Mouse (Mus musculus): ENCODE data around the gene Pltp. TPM values are rescaled to one million over a fixed set of nuclear protein-coding genes. Genes with fewer than 3 reads are reported as not detected.

Gene Pltp
- total RNA-seq (2021), result 12.7 and 16.2 TPM in 2 replicates
- long read RNA-seq, transcript Pltp-201 (16 exons, 1,809 nt), result major isoform, 18 of 28 reads
- long read RNA-seq, partial matches to known transcripts, result 6 of 28 reads
- long read RNA-seq, other reads (novel, unspliced or antisense), result 4 of 28 reads

DNA sequence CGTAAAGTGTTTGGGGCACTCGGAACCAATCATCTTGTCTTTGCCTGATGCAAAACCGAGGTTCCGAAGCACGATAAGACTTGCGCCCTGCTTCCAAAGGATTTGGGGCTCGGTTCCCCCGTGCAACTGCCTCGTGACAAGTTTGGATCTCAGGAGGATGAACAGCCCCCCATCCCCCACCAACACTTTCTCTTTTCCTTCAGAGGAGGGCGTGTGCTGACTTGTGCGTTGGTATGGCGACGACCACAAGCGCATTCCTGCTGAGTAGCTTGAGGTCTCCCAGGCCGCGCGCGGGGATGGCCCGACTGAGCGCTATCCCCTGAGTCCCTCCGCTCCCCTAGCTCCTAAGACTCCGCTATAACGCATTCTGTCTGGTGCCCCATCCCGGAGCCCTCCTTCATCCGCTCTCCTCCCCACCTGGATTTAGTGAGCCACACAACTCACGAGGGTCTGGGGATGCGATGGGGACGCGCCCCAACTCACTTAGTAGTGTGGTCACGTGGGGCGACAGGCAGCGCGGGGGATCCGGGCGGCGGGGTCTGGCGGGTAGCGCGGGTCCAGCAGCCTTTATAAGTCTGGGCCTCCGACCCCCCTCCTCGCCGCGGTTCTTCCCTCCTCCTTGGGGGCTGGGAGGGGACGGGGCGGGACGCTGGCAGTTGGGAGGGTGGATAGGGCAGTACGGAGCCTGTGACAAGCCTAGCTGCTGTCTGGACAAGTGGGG lies at the start of gene Pltp:
Gene Pltp (minus strand): TSS at position 611 of the 721 bp plus-strand sequence.
- peak; percentile 41 for DNase-seq

- DNase-seq, result no peak
These were observed 48.6 kb upstream of the Pltp start for GRCm38 (mm10) chr2:164906071-164906470.

DNA sequence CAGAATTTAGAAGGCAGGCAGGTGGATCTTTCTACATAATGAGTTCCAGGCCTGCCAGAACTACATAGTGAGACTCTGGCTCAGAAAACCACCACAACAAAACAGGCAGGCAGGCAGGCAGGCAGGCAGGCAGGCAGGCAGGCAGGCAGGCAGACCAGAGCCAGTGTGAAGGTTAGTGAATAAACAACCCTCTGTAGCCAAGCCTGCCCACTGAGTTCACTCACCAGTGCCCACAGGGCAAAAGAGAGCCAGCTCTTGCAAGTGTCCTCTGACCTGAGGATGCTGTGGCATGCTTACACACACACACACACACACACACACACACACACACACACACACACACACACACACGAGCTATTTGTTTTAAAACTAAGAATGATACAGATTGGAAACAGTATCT lies 46.0 kb upstream of the Pltp start:
- no peak for DNase-seq

DNA sequence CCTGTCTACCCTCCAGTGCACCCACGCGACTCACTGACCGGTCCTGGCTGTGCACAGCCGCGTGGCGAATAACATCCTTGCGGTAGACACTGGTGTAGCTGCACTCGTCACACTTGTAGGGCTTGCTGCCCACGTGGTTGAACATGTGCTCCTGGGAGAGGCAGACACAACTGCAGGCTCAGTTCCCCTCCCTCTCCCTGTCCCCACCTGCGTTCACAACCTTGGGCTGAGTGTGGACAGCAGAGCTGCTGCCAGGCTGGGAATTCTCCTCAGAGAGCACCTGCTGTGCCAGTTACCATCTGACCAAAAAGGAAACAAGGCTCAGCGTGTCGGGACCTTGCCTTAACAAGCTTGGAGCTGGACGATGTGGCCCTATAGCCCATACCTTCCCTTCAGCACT lies 43.9 kb upstream of the Pltp start:
- DNase-seq, result no peak

GRCm38 (mm10) chr2:164899723-164900459 lies 42.4 kb upstream of the Pltp start:
- DNase-seq, result no peak

- no peak for DNase-seq
These were observed 41.5 kb upstream of the Pltp start for GRCm38 (mm10) chr2:164899034-164899433.

- no peak for DNase-seq
These were observed 40.5 kb upstream of the Pltp start for GRCm38 (mm10) chr2:164898008-164898407.

- no peak for DNase-seq
These were observed 38.4 kb upstream of the Pltp start for GRCm38 (mm10) chr2:164895885-164896284.

DNA sequence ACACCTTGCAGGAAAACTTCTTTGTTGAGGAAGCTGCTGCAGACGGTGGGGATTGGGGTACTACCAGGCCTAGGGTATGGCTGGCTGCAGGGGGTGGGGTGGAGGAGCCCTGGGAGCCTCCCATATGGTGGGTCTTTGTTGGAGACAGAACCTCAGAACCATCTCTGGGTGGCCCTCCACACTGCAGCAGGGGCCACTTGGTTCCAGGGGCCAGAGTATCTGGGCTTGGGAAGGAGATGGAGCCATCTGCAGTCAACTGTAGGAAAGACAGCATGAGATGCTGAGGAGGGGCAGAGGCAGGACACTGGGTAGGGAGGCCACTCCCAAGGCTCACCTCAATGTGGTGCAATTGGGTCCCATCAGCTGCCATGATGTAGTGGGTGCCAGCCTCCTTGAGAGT lies 37.1 kb upstream of the Pltp start:
- DNase-seq, result no peak

DNA sequence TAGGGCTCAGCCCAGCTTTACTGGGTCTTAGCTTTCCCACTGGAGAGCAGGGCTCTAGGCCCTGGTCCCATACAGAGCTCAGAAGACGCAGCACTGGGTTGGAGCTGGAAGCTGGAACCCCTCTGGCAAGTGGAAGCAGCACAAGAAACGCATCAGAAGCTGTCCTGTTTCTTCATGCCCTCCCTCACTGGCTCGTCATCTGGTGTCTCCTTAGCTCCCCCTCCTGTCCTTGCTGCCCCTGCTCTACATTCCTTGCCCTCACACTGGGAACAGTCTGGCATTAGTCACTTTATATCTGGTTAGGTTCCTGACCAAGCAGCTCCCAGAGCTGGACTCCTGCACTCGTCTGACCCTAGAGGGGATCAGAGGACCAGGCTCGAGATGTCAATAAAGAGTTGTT lies 36.5 kb upstream of the Pltp start:
- no peak for DNase-seq

- no peak for DNase-seq
These were observed 35.2 kb upstream of the Pltp start for GRCm38 (mm10) chr2:164892696-164893216.

GRCm38 (mm10) chr2:164891908-164892695 lies 34.6 kb upstream of the Pltp start:
- DNase-seq, result no peak

DNA sequence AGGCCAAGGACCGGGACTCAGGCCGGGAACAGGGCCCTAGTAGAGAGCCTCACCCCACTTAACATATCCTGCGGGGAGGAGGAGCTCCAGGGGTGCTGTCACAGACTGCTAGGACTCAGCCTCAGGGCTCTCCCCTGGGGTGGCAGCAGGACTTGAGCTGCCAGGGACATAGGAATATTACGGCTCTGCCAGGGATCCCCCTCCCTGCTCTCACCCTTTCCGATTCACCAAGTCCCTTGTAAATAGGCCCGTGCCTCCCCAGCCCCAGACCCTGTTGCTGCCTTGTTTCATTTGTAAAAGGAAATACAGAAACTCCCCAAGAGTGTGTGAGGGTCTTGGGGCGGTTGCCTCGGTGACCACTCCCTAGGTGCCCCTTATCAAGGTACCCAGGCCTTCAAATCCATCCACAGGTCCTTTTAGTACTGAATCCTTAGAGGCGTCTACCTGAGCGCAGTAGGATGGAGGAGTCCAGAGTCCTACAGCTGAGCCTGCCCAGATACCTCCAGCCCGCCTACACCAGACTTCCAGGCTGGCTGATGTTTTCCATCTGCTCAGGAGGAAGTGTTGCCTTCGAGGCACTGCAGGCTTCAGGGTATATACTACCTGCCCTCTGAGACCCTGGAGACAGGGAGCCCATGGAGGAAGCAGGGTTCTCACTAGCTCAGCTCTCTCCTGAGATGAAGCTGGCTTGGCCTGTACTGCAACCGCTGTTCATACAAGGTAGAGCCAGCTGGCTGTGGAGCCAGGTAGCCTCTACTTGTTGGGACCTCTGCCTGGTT lies 33.7 kb upstream of the Pltp start:
- DNase-seq, result no peak

GRCm38 (mm10) chr2:164890411-164891049 lies 33.0 kb upstream of the Pltp start:
- no peak for DNase-seq

GRCm38 (mm10) chr2:164889960-164890359 lies 32.4 kb upstream of the Pltp start:
- no peak for DNase-seq

- DNase-seq, result no peak
These were observed 31.5 kb upstream of the Pltp start for GRCm38 (mm10) chr2:164888996-164889395.

- no peak for DNase-seq
These were observed 29.1 kb upstream of the Pltp start for GRCm38 (mm10) chr2:164886617-164887016.

- peak; percentile 89 for DNase-seq
These were observed 28.3 kb upstream of the Pltp start for GRCm38 (mm10) chr2:164885788-164886187.

GRCm38 (mm10) chr2:164882619-164883018 lies 25.1 kb upstream of the Pltp start:
- no peak for DNase-seq

DNA sequence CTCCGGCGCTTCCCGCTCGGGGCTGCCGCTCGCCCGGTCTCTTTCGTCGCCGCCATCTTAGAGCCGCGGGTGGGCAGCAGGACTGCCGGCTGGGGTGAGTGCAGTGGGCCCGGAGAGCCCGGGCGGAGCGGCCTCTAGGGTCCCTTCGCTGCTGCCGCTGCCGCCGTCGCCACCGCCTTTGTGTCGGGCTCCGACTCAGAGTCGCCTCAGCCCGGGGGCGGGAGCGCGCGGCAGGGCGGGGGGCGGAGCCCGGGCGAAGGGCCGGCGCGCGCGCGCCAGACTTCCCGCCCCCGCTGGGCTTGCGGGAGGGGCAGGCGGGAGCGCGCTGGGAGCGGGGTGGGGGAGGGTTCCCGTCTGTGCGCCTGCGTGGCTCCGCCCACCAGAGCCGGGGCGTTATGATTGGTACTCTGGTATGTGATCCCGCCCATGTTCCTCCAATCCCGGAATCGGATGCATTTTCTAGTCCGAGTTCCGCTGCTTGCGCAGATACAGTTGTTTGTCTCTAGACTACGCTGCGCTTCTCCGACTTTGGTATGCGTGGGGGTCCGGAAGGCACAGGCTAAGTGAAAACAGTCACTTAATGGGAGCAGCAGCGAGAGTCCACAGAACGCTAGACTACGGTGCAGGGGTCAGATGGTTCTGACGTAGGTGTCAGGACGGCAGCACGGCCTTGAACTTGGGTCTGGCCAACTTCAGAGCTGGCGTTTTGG lies 22.2 kb upstream of the Pltp start:
- peak; percentile 95 for DNase-seq

DNA sequence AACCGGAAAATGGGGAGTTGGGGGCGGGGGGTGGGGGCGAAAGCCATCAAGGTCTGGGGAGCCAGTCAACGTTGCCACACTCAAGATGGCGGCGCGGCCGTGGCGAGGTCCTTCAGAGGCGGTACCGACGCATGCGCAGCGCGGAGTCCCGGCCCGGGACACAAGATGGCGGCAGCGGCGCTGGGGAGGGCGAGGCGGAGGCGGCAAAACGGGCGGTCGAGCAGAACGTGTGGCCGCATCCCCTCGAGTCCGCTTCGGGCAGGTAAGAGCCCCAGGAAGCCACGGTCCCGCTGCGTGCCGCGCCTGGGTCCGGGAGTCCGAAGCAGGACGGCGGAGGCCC lies 21.7 kb upstream of the Pltp start, which contains the start of gene Pcif1:
Gene Pcif1 (plus strand): TSS at position 77 of the 340 bp plus-strand sequence.
- DNase-seq, result peak; percentile 94
